In the genomic region with DNA sequence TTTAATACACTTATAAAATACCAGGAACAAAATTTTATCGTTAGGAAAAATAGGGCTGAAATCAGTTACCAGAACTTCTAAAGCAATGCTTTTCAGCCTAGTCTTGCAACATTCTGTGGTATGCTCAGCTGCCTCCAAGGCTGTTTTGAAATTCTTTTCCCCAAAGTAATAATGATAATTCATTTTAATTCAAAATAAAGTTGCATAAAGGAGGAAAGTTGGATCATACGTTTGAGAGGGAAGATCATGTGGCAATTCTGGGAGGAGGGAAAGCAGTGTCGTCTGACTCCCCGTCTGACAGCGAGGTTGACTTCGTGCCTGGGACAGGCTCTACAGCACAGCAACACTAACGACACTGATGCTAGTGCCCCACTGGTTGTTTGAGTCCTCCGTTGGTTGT, we compare ENCODE assay signal across 16 mouse cellular contexts.
DNase-seq lines count a peak whose midpoint lies in the region; ATAC-seq lines count a peak whose summit lies in the region.
"Had no signal": no experiment of that assay in that cellular context is flagged by ENCODE, and none has a peak within 500 bp of the region (broad histone marks: within the 10 kb centered on the region; RNA-seq: fewer than 3 reads in every experiment).

No protein-coding gene starts in this region.

- no peak for ATAC-seq in midbrain, embryonic 15.5 days (replicated peaks)

- H3K4me1 ChIP-seq in midbrain, embryonic 15.5 days, result no peaks in the 10 kb centered on the region
- H3K4me1 ChIP-seq in forebrain, embryonic 10.5 days, result no peaks in the 10 kb centered on the region
- H3K4me1 ChIP-seq: limb, embryonic 10.5 days; neural tube, embryonic 13.5 days had no signal

- no peak overlapping the region for H3K4me2 ChIP-seq in midbrain, embryonic 15.5 days
- H3K4me2 ChIP-seq: heart, embryonic 11.5 days; liver, embryonic 13.5 days; neural tube, embryonic 13.5 days had no signal

- no peaks in the 10 kb centered on the region for H3K27me3 ChIP-seq in midbrain, embryonic 15.5 days (replicated peaks)
- no peaks in the 10 kb centered on the region for H3K27me3 ChIP-seq in forebrain, embryonic 10.5 days (ENCODE audit: poor library complexity, severe bottlenecking)
- H3K27me3 ChIP-seq: liver, embryonic 13.5 days; neural tube, embryonic 13.5 days had no signal

- H3K9ac ChIP-seq in midbrain, embryonic 15.5 days, result no peak overlapping the region
- H3K9ac ChIP-seq: liver, embryonic 13.5 days; neural tube, embryonic 13.5 days had no signal

- H3K9me3 ChIP-seq in midbrain, embryonic 15.5 days, result no peaks in the 10 kb centered on the region
- H3K9me3 ChIP-seq in forebrain, embryonic 10.5 days, result no peaks in the 10 kb centered on the region
- H3K9me3 ChIP-seq: limb, embryonic 10.5 days; liver, embryonic 13.5 days; neural tube, embryonic 13.5 days had no signal

- no peak overlapping the region for H3K4me3 ChIP-seq in midbrain, embryonic 15.5 days
- H3K4me3 ChIP-seq in forebrain, embryonic 10.5 days, result no peak overlapping the region
- H3K4me3 ChIP-seq: limb, embryonic 10.5 days; liver, embryonic 13.5 days; neural tube, embryonic 13.5 days had no signal

- H3K27ac ChIP-seq in midbrain, embryonic 15.5 days, result no peak overlapping the region
- no peak overlapping the region for H3K27ac ChIP-seq in forebrain, embryonic 10.5 days
- H3K27ac ChIP-seq: limb, embryonic 10.5 days; liver, embryonic 13.5 days; neural tube, embryonic 13.5 days had no signal

- 85% methylated on average over 8 of the region's 8 CpGs for WGBS in midbrain, embryonic 15.5 days
- 89% methylated on average over 8 of the region's 8 CpGs for WGBS in forebrain, embryonic 10.5 days

- DNase-seq in lung, adult 18-20 months, result peak; percentile 17 to 28
- DNase-seq in lung, postnatal 4 days, result no peak
- peak; percentile 54 to 64 for DNase-seq in adrenal gland, postnatal 36 days
- peak; percentile 17 for DNase-seq in lung, postnatal 10 days
- DNase-seq in forebrain, embryonic 10.5 days (ENCODE audit: extremely low spot score, low spot score), result no peak
- no peak for DNase-seq in cerebellum, postnatal 36 days
- DNase-seq: cerebellum, postnatal 25 days; heart, postnatal 36 days; kidney, adult 8-10 months; liver, embryonic 13.5 days; right cerebral cortex, postnatal 4 days; thymus, adult 18-20 months had no signal

- H3K36me3 ChIP-seq in midbrain, embryonic 15.5 days (replicated peaks), result no peaks in the 10 kb centered on the region
- no peaks in the 10 kb centered on the region for H3K36me3 ChIP-seq in forebrain, embryonic 10.5 days (replicated peaks)
- H3K36me3 ChIP-seq: limb, embryonic 10.5 days; liver, embryonic 13.5 days; neural tube, embryonic 13.5 days had no signal

Comparison
In these comparisons a context has a peak if more than half of its experiments do, and no peak if none do; other contexts are left out.
1. DNase-seq: peak in lung, adult 18-20 months (2 of 2), adrenal gland, postnatal 36 days (2 of 2) and lung, postnatal 10 days (single experiment); none in lung, postnatal 4 days (0 of 2), forebrain, embryonic 10.5 days (single experiment) and cerebellum, postnatal 36 days (0 of 2).